19 mouse cellular contexts compared by ENCODE assay signal in genomic region chr1:186480019-186480418, GRCm38 (mm10).
DNase-seq lines count a peak whose midpoint lies in the region; ATAC-seq and TF ChIP-seq lines count a peak whose summit lies in the region.
"Had no signal": no experiment of that assay in that cellular context is flagged by ENCODE, and none has a peak within 500 bp of the region (broad histone marks: within the 10 kb centered on the region; RNA-seq: fewer than 3 reads in every experiment).

No protein-coding gene starts in this region.

- H3K9ac ChIP-seq in liver, adult 2 months (ENCODE audit: low read depth, low read length), result no peak overlapping the region
- no peak overlapping the region for H3K9ac ChIP-seq in liver, embryonic 11.5 days (ENCODE audit: low read depth, low read length)
- no peak overlapping the region for H3K9ac ChIP-seq in liver, postnatal 0 days (replicated peaks)
- no peak overlapping the region for H3K9ac ChIP-seq in liver, embryonic 12.5 days

- H3K27me3 ChIP-seq in liver, adult 2 months (ENCODE audit: control insufficient read depth, insufficient read depth, low read length), result no peaks in the 10 kb centered on the region
- H3K27me3 ChIP-seq in liver, embryonic 11.5 days (replicated peaks; ENCODE audit: control insufficient read depth, insufficient read depth, low read length), result no peaks in the 10 kb centered on the region
- no peaks in the 10 kb centered on the region for H3K27me3 ChIP-seq in liver, postnatal 0 days (ENCODE audit: insufficient read depth, low read length)
- no peaks in the 10 kb centered on the region for H3K27me3 ChIP-seq in liver, embryonic 12.5 days (replicated peaks)
- H3K27me3 ChIP-seq: CH12.LX, Patski had no signal

- H3K4me2 ChIP-seq in liver, embryonic 11.5 days, result no peak overlapping the region
- H3K4me2 ChIP-seq in liver, postnatal 0 days (ENCODE audit: low read depth, low read length), result no peak overlapping the region
- H3K4me2 ChIP-seq in liver, embryonic 12.5 days, result no peak overlapping the region

- no peaks in the 10 kb centered on the region for H3K79me2 ChIP-seq in liver, adult 2 months (ENCODE audit: control insufficient read depth, insufficient read depth, low read length)

- TF ChIP-seq POLR2A in liver, adult 2 months (IDR thresholded peaks at IDR 0.05; ENCODE audit: extremely low read depth, insufficient read depth, low read length), result no peak

- no peak for TF ChIP-seq CTCF in liver, adult 2 months (IDR thresholded peaks at IDR 0.05; ENCODE audit: low read depth, low read length)
- TF ChIP-seq CTCF in liver, postnatal 0 days (IDR thresholded peaks at IDR 0.05; ENCODE audit: low read depth), result no peak

- H3K27ac ChIP-seq in liver, adult 2 months (replicated peaks; ENCODE audit: insufficient read depth, low read depth, low read length), result no peak overlapping the region
- H3K27ac ChIP-seq in liver, embryonic 11.5 days (ENCODE audit: low read depth, low read length), result no peak overlapping the region
- no peak overlapping the region for H3K27ac ChIP-seq in liver, postnatal 0 days (ENCODE audit: low read depth)
- H3K27ac ChIP-seq in liver, embryonic 12.5 days, result no peak overlapping the region

- H3K4me3 ChIP-seq in liver, adult 2 months (ENCODE audit: insufficient read depth, low read depth, low read length), result no peak overlapping the region
- no peak overlapping the region for H3K4me3 ChIP-seq in liver, embryonic 11.5 days (ENCODE audit: low read depth, low read length)
- H3K4me3 ChIP-seq in liver, postnatal 0 days (ENCODE audit: low read depth, low read length), result no peak overlapping the region
- no peak overlapping the region for H3K4me3 ChIP-seq in liver, embryonic 12.5 days

- no peak for TF ChIP-seq EP300 in liver, postnatal 0 days (IDR thresholded peaks at IDR 0.05; ENCODE audit: low read depth)

- no peaks in the 10 kb centered on the region for H3K9me3 ChIP-seq in liver, embryonic 11.5 days (ENCODE audit: control insufficient read depth, low read length)
- H3K9me3 ChIP-seq in liver, postnatal 0 days (ENCODE audit: low read length), result no peaks in the 10 kb centered on the region
- H3K9me3 ChIP-seq in liver, embryonic 12.5 days (replicated peaks), result no peaks in the 10 kb centered on the region

- peak; percentile 66 for DNase-seq in liver, adult 2 months (ENCODE audit: extremely low read depth, low read depth, low spot score)
- DNase-seq in liver, embryonic 11.5 days (ENCODE audit: low spot score), result no peak
- no peak for DNase-seq in liver, postnatal 0 days
- DNase-seq: adrenal gland, adult 2 months; adrenal gland, adult 8-10 months; adrenal gland, postnatal 10 days; adrenal gland, postnatal 14 days; adrenal gland, postnatal 25 days; adrenal gland, postnatal 36 days; B cell, adult 2 months; cerebellum, adult 11 months; cerebellum, adult 11-12 months; cerebellum, adult 18-20 months had no signal

- WGBS in liver, adult 2 months, result 10% methylated on average over 1 of the region's 1 CpGs
- WGBS in liver, embryonic 11.5 days, result 68% methylated on average over 1 of the region's 1 CpGs
- WGBS in liver, postnatal 0 days (ENCODE audit: insufficient replicate concordance), result 29% methylated on average over 1 of the region's 1 CpGs
- WGBS in liver, embryonic 12.5 days (ENCODE audit: insufficient replicate concordance), result 50% methylated on average over 1 of the region's 1 CpGs

- H3K4me1 ChIP-seq in liver, adult 2 months (ENCODE audit: control insufficient read depth, insufficient read depth, low read length), result no peaks in the 10 kb centered on the region; the same call in 1 of the 2 replicates
- H3K4me1 ChIP-seq in liver, embryonic 11.5 days (replicated peaks; ENCODE audit: control insufficient read depth, insufficient read depth, low read length), result no peaks in the 10 kb centered on the region
- no peaks in the 10 kb centered on the region for H3K4me1 ChIP-seq in liver, postnatal 0 days (ENCODE audit: insufficient read depth)
- H3K4me1 ChIP-seq in liver, embryonic 12.5 days, result no peaks in the 10 kb centered on the region

- no peak for ATAC-seq in liver, embryonic 11.5 days (replicated peaks; ENCODE audit: low FRiP score)
- peak; percentile 54; the same call in 1 of the 2 replicates for ATAC-seq in liver, postnatal 0 days
- ATAC-seq in liver, embryonic 12.5 days, result no peak
- ATAC-seq: activated CD4-positive, CD25-positive, alpha-beta regulatory T cell, adult 4 months; CD4-positive, CD25-positive, alpha-beta regulatory T cell, adult 4 months; Patski had no signal

- H3K36me3 ChIP-seq in liver, adult 2 months (ENCODE audit: control insufficient read depth, insufficient read depth, low read length), result no peaks in the 10 kb centered on the region
- no peaks in the 10 kb centered on the region for H3K36me3 ChIP-seq in liver, embryonic 11.5 days (ENCODE audit: control insufficient read depth, insufficient read depth, low read length)
- H3K36me3 ChIP-seq in liver, postnatal 0 days (replicated peaks; ENCODE audit: insufficient read depth, low read length), result no peaks in the 10 kb centered on the region
- no peaks in the 10 kb centered on the region for H3K36me3 ChIP-seq in liver, embryonic 12.5 days
- H3K36me3 ChIP-seq: G1E had no signal
